Mouse (Mus musculus): ENCODE measurements at regions not wholly inside any gene's neighbourhood (a gene's known extent, or its start where the extent isn't known, plus 50 kb on each side); places are given as distances from the start of the nearest gene placed in this dataset.

GRCm38 (mm10) chr11:19455391-19456290 lies 436.9 kb upstream of the Meis1 start:
- DNase-seq (ENCODE audit: low spot score in 2 of 2), result no peak

DNA sequence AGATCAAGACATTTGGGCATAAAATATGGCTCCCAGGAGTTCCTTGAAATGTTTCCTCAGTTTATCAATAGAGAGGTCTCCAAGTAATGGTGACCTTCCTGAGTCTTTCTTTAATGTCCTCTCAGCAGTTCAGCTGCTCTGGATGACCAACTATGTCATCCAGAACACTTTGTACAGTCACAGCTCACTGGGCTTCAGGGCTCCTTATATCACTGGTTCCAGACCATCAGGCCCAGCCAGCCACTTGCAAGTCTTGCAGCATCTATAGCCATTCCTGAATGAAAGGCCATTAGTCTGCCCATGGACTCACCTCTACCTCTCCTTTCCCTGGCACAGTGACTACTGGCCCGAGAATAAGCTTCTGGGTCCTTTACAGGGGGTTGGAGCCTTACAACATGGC lies 437.8 kb upstream of the Meis1 start:
- DNase-seq (ENCODE audit: low spot score in 2 of 2), result no peak

DNA sequence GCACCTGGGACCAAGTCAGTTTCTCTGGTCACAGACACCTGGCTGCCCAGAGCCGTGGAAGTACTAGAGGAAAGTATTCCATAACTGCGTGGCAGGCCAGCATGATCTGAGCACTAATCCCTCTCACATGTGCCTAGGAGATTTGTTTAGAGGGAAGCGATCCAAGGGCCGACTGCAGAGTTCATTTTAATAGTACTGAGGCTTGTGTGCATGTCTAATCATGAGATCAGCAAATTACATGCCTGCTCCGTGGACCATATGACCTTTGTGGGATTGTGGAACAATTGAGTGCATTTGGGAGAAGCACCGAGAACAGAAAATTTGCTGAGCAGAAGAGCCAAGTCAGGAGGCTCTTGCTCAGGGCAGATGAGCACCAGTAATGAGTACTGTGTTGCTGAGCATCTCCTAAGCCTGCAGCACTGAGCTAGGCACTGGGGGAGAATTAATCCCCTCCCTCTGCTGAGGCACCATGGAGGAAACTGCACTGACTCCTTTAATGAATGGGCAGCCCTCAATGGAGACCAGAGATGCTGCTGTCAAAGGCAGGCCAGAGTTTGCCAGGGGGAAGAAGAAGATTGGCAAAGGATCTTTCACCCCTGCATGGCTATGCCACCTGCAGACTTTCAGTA lies 445.1 kb upstream of the Meis1 start:
- no peak for DNase-seq (ENCODE audit: low spot score in 2 of 2)

- DNase-seq (ENCODE audit: low spot score in 2 of 2), result no peak
Measured at GRCm38 (mm10) chr11:19468373-19468772, 449.6 kb upstream of the Meis1 start.

- no peak for DNase-seq (ENCODE audit: low spot score in 2 of 2)
Measured at GRCm38 (mm10) chr11:19468803-19469202, 450.0 kb upstream of the Meis1 start.

- DNase-seq (ENCODE audit: low spot score in 2 of 2), result no peak
Measured at GRCm38 (mm10) chr11:19470648-19471341, 452.0 kb upstream of the Meis1 start.

DNA sequence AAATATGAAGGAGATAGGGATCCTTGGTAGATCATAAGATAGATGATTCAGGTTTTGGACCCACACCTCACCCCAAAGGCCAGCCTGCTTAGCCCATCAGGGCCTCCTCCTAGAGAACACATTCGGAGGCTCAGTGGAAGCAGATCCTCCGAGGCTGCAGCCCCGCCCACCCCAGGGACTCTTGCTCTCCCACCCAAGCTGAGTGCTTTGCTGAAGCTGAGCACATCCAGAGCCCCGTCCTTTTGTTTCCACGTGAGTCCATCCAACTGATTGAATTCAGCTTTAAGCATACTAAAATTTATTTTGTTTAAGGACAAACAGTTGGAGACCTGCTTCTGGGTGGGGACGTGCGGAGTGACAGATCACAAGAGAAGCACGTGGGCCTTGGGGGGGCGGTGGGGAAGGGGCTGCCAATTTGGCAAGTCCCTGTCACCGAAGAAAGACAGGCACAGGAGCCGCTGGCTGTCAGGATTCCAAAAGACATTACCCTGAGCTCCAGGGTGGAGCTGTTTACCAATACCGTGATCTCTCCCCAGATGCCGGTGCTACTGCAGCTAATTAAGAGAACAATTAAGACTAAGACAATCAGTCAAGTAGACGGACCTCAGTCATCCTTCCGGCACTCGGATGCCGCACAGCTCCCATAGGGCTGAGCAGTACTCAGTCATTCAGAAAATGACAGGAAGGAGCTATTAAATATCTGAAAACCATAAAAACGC lies 448.9 kb upstream of the Spred2 start:
- DNase-seq (ENCODE audit: low spot score in 2 of 2), result no peak

GRCm38 (mm10) chr11:19493089-19493756 lies 431.0 kb upstream of the Spred2 start:
- no peak for DNase-seq (ENCODE audit: low spot score in 2 of 2)

GRCm38 (mm10) chr11:19521721-19522120 lies 402.5 kb upstream of the Spred2 start:
- no peak for DNase-seq (ENCODE audit: low spot score in 2 of 2)

GRCm38 (mm10) chr11:19523853-19524487 lies 400.2 kb upstream of the Spred2 start:
- no peak for DNase-seq (ENCODE audit: low spot score in 2 of 2)

DNA sequence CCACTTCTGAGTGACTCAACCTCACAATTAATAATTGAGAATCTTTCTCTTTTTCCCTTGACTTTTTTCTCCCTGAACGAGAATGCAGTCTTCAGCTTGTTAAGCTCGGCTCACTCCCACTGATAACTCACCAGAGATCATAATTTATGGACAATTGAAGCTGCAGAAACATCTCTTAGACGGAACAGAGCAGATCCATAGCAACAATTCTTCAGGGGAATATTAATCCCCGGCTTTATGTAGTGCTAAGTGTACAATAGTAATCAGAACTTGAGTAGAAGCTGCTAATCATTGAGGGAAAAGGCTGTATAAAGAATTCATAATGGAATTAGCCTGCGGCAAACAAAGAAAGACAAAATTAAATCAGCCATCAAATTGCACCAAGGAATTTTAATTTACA lies 395.0 kb upstream of the Spred2 start:
- no peak for DNase-seq (ENCODE audit: low spot score in 2 of 2)

- no peak for DNase-seq (ENCODE audit: low spot score in 2 of 2)
Measured at GRCm38 (mm10) chr11:19530652-19531051, 393.5 kb upstream of the Spred2 start.

- no peak for DNase-seq (ENCODE audit: low spot score in 2 of 2)
Measured at GRCm38 (mm10) chr11:19531255-19532003, 392.7 kb upstream of the Spred2 start.

DNA sequence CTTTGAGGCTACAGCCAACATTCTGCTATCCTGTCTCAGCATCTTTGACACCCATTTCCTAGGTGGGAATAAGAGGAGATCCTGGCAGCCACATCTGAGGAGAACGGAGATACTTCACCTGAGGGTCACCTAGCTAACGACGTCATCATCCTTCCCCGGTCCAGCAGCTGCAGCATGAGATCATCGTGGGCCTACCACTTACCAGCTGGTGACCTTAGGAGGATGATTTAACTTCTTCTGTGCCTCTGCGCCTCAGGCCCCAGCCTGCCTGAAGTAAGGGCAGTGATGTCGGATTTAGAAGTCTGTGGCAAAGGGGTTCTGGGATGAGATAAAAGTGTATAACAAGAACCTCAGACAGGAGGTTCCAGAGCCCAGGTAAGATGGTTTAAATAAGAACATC lies 391.3 kb upstream of the Spred2 start:
- no peak for DNase-seq (ENCODE audit: low spot score in 2 of 2)

DNA sequence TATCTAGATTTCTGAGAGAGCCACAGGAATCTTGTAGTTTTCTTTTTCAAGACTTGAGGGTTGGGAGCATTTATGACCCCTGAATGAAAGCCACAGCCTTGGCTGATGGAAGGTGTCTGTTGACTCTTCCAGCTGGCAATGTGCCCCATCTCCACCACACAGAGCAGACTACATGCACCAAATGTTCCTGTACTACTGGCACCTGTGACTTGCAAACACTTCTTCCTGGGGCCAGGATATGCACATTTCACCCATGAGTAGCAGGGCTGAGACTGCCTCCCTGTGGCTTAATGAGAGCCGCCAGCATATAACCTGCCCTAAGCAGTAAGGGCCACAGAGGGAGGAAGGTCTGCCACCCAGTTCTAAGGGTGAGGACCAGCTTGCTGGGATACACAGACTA lies 390.5 kb upstream of the Spred2 start:
- no peak for DNase-seq (ENCODE audit: low spot score in 2 of 2)

DNA sequence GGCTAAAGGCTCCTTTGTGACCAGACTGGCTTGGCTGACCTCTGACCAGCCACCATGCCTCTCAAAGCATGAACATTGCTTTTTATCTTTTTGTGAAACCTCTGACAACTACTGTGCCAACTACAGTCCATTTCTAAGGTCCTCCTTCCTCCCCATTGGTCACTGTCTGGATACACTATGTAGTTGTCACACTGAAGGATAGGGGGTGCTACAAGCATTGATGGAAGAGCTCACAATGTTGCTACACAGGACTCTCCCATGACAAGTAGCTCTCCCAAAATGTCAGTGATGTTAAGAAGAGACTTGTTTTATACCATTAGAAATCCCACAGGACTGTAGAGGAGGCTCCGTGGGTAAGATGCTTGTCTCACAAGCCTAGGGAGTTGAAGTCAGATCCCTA lies 389.0 kb upstream of the Spred2 start:
- no peak for DNase-seq (ENCODE audit: low spot score in 2 of 2)

- no peak for DNase-seq (ENCODE audit: low spot score in 2 of 2)
Measured at GRCm38 (mm10) chr11:19546226-19546625, 377.9 kb upstream of the Spred2 start.

- no peak for DNase-seq (ENCODE audit: low spot score in 2 of 2)
Measured at GRCm38 (mm10) chr11:19554316-19554946, 369.7 kb upstream of the Spred2 start.

Data from adrenal gland, postnatal 4 days (tissue).